Mouse (Mus musculus): ENCODE results near the gene Ncs1.
A peak's percentile ranks its signal among the peaks of the same experiment; 100 is the strongest.

Gene Ncs1

GRCm38 (mm10) chr2:31341726-31342535 is 96.3 kb downstream of the Ncs1 start:
- peak; percentile 66 for DNase-seq (ENCODE audit: low spot score)

All from MN1 (cell line).